Mouse (Mus musculus): ENCODE measurements around the gene Myh8.

Myh8 gene

GRCm38 (mm10) chr11:67276601-67277174 is at the start of gene Myh8:
Gene Myh8 (plus strand): TSS chr11:67277124.
- no peak for DNase-seq

GRCm38 (mm10) chr11:67228731-67229130 is 48.2 kb upstream of the Myh8 start:
- no peak for DNase-seq

- no peak for DNase-seq
Observed at GRCm38 (mm10) chr11:67229166-67229565, 47.8 kb upstream of the Myh8 start.

- no peak for DNase-seq
Observed at GRCm38 (mm10) chr11:67229946-67230345, 47.0 kb upstream of the Myh8 start.

GRCm38 (mm10) chr11:67235639-67236358 is 41.1 kb upstream of the Myh8 start:
- peak in 1 of 2 experiments; percentile 62 for DNase-seq

- no peak for DNase-seq
Observed at GRCm38 (mm10) chr11:67236799-67237198, 40.1 kb upstream of the Myh8 start.

GRCm38 (mm10) chr11:67237481-67238079 is 39.3 kb upstream of the Myh8 start, which contains the start of gene Myh4:
Gene Myh4 (plus strand): TSS chr11:67238029.
- no peak for DNase-seq

- DNase-seq = no peak
Observed at GRCm38 (mm10) chr11:67241051-67241450, 35.9 kb upstream of the Myh8 start.

- DNase-seq = no peak
Observed at GRCm38 (mm10) chr11:67253691-67254090, 23.2 kb upstream of the Myh8 start.

GRCm38 (mm10) chr11:67257048-67257447 is 19.9 kb upstream of the Myh8 start:
- no peak for DNase-seq

GRCm38 (mm10) chr11:67260956-67261355 is 16.0 kb upstream of the Myh8 start:
- no peak for DNase-seq

GRCm38 (mm10) chr11:67293440-67293839 is 16.5 kb downstream of the Myh8 start:
- no peak for DNase-seq

GRCm38 (mm10) chr11:67313733-67314452 is 37.0 kb downstream of the Myh8 start:
- no peak for DNase-seq

- no peak for DNase-seq
Observed at GRCm38 (mm10) chr11:67321358-67321757, 44.4 kb downstream of the Myh8 start, which contains the start of gene Myh13. Gene Myh13 (plus strand): TSS chr11:67321658.

GRCm38 (mm10) chr11:67326536-67326935 is 49.6 kb downstream of the Myh8 start:
- DNase-seq = no peak

- DNase-seq = no peak
Observed at GRCm38 (mm10) chr11:67344556-67344955, 67.6 kb downstream of the Myh8 start.

- no peak for DNase-seq
Observed at GRCm38 (mm10) chr11:67345186-67345855, 68.4 kb downstream of the Myh8 start.

- no peak for DNase-seq
Observed at GRCm38 (mm10) chr11:67345856-67346236, 68.9 kb downstream of the Myh8 start.

- peak; percentile 80 to 89 for DNase-seq
Observed at GRCm38 (mm10) chr11:67350153-67350768, 73.3 kb downstream of the Myh8 start.

- no peak for DNase-seq
Observed at GRCm38 (mm10) chr11:67353011-67353410, 76.1 kb downstream of the Myh8 start.

GRCm38 (mm10) chr11:67358031-67358430 is 81.1 kb downstream of the Myh8 start:
- no peak for DNase-seq
